Mouse (Mus musculus): ENCODE results near the gene Uhrf1.

DNA sequence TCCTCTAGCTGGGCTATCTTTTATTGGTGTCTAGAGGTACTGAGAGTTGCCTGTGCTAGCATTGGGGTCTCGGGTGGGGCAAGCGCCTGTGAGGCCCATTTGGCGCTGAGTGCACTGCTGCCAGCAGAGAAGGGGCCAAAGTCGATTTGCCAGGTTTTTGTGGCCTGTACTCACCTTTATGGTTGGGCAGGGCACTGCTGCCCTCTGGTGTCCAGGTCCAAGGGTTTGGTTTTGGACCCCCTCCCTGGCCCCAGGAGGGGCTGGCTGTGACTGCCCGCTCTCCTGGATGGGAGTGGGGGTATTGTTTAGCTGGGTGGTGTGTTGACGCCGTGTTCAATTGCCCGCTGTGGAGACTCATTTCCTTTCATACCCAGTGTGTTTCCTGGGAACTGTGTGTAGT, 2.7 kb downstream of the Uhrf1 start:
- TF ChIP-seq CTCF (IDR thresholded peaks at IDR 0.05; ENCODE audit: low read depth, low read length) (no peak), GATA1 (IDR thresholded peaks at IDR 0.05; ENCODE audit: borderline replicate concordance, low read length) (no peak), POLR2AphosphoS5 (IDR thresholded peaks at IDR 0.05; ENCODE audit: insufficient replicate concordance, low read depth, low read length) (no peak), TAL1 (conservative IDR thresholded peaks at IDR 0.05; ENCODE audit: low read depth, low read length) (no peak)
